Mouse (Mus musculus) cerebellum, adult 18-20 months (tissue): Measurements from ENCODE around the gene Klhl35.

Experiments
- DNase-seq, 2 experiments: peaks; one replicate each; pipeline ENCODE4 v3.0.0; 2021

Gene Klhl35

GRCm38 (mm10) chr7:99465811-99466210 lies at the start of gene Klhl35:
Gene Klhl35, plus strand, starts transcription at chr7:99466004.
- DNase-seq, result no peak

- DNase-seq, result no peak
Measured at GRCm38 (mm10) chr7:99419311-99419710, 46.5 kb upstream of the Klhl35 start.

GRCm38 (mm10) chr7:99421006-99421405 lies 44.8 kb upstream of the Klhl35 start:
- no peak for DNase-seq

- no peak for DNase-seq
Measured at GRCm38 (mm10) chr7:99424538-99425155, 41.2 kb upstream of the Klhl35 start.

- no peak for DNase-seq
Measured at GRCm38 (mm10) chr7:99425706-99426105, 40.1 kb upstream of the Klhl35 start.

- DNase-seq, result no peak
Measured at GRCm38 (mm10) chr7:99427031-99427430, 38.8 kb upstream of the Klhl35 start.

- no peak for DNase-seq
Measured at GRCm38 (mm10) chr7:99427987-99428386, 37.8 kb upstream of the Klhl35 start.

- DNase-seq, result no peak
Measured at GRCm38 (mm10) chr7:99428836-99429235, 37.0 kb upstream of the Klhl35 start.

GRCm38 (mm10) chr7:99429786-99430185 lies 36.0 kb upstream of the Klhl35 start:
- DNase-seq, result no peak

GRCm38 (mm10) chr7:99430246-99430645 lies 35.6 kb upstream of the Klhl35 start:
- no peak for DNase-seq

- no peak for DNase-seq
Measured at GRCm38 (mm10) chr7:99432248-99432647, 33.6 kb upstream of the Klhl35 start.

GRCm38 (mm10) chr7:99432863-99433262 lies 32.9 kb upstream of the Klhl35 start:
- DNase-seq, result no peak

- no peak for DNase-seq
Measured at GRCm38 (mm10) chr7:99434672-99435250, 31.0 kb upstream of the Klhl35 start.

GRCm38 (mm10) chr7:99436530-99436929 lies 29.3 kb upstream of the Klhl35 start:
- DNase-seq, result no peak

- DNase-seq, result no peak
Measured at GRCm38 (mm10) chr7:99438881-99439280, 26.9 kb upstream of the Klhl35 start.

- no peak for DNase-seq
Measured at GRCm38 (mm10) chr7:99441534-99442072, 24.2 kb upstream of the Klhl35 start.

- no peak for DNase-seq
Measured at GRCm38 (mm10) chr7:99443164-99443563, 22.6 kb upstream of the Klhl35 start.

GRCm38 (mm10) chr7:99444012-99444411 lies 21.8 kb upstream of the Klhl35 start:
- DNase-seq, result no peak

- peak; percentile 33 to 34 for DNase-seq
Measured at GRCm38 (mm10) chr7:99445833-99446232, 20.0 kb upstream of the Klhl35 start.

GRCm38 (mm10) chr7:99447323-99447722 lies 18.5 kb upstream of the Klhl35 start:
- no peak for DNase-seq

- DNase-seq, result no peak
Measured at GRCm38 (mm10) chr7:99448619-99449018, 17.2 kb upstream of the Klhl35 start.

- no peak for DNase-seq
Measured at GRCm38 (mm10) chr7:99449063-99449462, 16.7 kb upstream of the Klhl35 start.

- no peak for DNase-seq
Measured at GRCm38 (mm10) chr7:99449751-99450150, 16.1 kb upstream of the Klhl35 start.

GRCm38 (mm10) chr7:99450703-99451102 lies 15.1 kb upstream of the Klhl35 start:
- peak; percentile 75 to 83 for DNase-seq

GRCm38 (mm10) chr7:99452859-99453258 lies 12.9 kb upstream of the Klhl35 start:
- DNase-seq, result no peak
